Mouse (Mus musculus): ENCODE data around the gene Lpp.

DNA sequence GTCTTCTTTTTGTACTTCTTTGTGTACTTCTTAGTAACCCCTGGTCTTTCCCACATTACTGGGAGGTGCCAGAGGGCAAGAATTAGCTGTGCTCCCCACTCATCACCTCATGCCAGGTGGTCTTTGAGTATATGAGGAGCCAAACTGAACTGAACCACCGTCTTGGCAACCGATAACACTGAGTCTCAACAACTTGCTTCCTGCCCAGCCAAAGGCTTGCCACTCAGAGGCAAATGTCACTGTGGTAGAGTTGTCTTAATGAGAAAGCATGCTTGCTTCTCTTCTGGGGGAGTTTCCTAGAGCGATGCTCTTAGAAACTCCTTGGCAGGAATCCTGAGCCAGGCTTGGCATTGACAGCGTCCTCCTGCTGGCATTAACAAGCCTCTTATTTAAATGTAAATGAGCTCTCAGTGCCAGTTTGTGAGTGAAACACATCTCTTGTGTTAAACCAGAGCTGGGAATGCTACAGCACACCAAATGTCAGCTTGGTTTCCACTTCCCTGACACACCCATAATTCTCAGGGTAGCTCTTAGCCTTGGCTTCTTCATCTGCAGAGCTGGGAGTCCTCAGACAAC, 623.0 kb downstream of the Lpp start:
- TF ChIP-seq CTCF (IDR thresholded peaks at IDR 0.05; ENCODE audit: borderline replicate concordance, insufficient read depth, low read depth, low read length): no peak
- TF ChIP-seq POLR2A (IDR thresholded peaks at IDR 0.05; ENCODE audit: borderline replicate concordance, insufficient read depth, low read length): no peak

All from cerebellum, adult 2 months (tissue).